Mouse (Mus musculus) adrenal gland, postnatal 0 days (tissue): ENCODE measurements around the gene Mrpl24. TPM values are rescaled to one million over a fixed set of nuclear protein-coding genes. Genes with fewer than 3 reads are reported as not detected.

Experiments
- polyA plus RNA-seq: library from polyadenylated mRNA; unstranded; fragments of >200 nt; fragmentation: Nextera tagmentation; extraction: Ambion mirVana; gene quantifications from 2 replicates; pipeline ENCODE4 v1.2.1, GENCODE M21; 2015

Gene Mrpl24
- 101 and 121 TPM in 2 replicates for polyA plus RNA-seq

GRCm38 (mm10) chr3:87919336-87920108 lies at the start of gene Mrpl24:
Mrpl24 (plus strand) TSS chr3:87919506.

GRCm38 (mm10) chr3:87885281-87886003 lies 33.9 kb upstream of the Mrpl24 start, which contains the start of gene Prcc:
Prcc (minus strand) TSS chr3:87885608.

DNA sequence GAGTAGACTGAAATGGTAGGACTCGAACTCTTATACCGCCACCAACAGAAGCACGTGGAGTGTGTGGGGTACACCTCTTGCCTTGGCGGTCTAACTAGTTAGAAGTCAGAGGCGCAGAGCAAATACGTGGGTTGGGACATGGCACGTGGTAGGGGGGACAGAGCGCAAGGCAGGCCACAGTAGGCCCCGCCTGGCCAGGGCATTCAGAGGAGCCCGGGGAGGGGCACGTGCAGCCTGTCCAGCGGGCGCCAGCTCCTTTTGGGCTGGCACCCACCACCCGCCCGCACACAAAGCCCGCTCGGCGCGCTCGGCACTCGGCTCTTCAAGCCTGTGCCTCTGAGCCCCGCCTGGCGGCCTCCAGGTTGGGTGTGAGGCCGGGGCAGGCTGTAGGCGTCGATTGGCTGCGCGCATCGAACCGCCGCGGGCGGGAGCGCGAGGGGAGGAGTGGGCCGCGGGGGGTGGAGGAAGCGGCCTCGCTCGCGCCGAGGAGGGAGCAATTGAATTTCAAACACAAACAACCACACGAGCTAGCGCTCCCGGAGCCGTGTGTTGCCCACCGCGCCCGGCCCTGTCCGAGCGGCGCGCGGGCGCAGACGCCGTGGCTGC lies 13.3 kb upstream of the Mrpl24 start, which contains the start of gene Hdgf:
Hdgf (plus strand) TSS at position 442 of the 606 bp plus-strand sequence.

GRCm38 (mm10) chr3:87930078-87930795 lies 10.9 kb downstream of the Mrpl24 start, which contains the start of the genes Isg20l2 and Rrnad1:
Isg20l2 (plus strand) TSS chr3:87930314.
Rrnad1 (minus strand) TSS chr3:87930717.

GRCm38 (mm10) chr3:87948378-87949265 lies 29.3 kb downstream of the Mrpl24 start, which contains the start of gene Crabp2:
Crabp2 (plus strand) TSS chr3:87948666.

GRCm38 (mm10) chr3:87970939-87971488 lies 51.7 kb downstream of the Mrpl24 start, which contains the start of gene Nes:
Nes (plus strand) TSS chr3:87971078.

Other genes starting within 250 kb of the Mrpl24 start
- gene Lrrc71, start 170.9 kb upstream of the Mrpl24 start, polyA plus RNA-seq = 0.28 and 0.58 TPM in 2 replicates
- 29.0 and 133 TPM in 2 replicates for gene Ntrk1, start 124.3 kb upstream of the Mrpl24 start, polyA plus RNA-seq
- 0.87 and 3.3 TPM in 2 replicates for gene Insrr, start 122.6 kb upstream of the Mrpl24 start, polyA plus RNA-seq
- gene Pear1, start 95.2 kb upstream of the Mrpl24 start, polyA plus RNA-seq = 17.6 and 20.3 TPM in 2 replicates
- gene Sh2d2a, start 72.8 kb upstream of the Mrpl24 start, polyA plus RNA-seq = 0.21 TPM in 1 of 2 replicates, not detected in the other
- gene Prcc, start 33.9 kb upstream of the Mrpl24 start, polyA plus RNA-seq = 12.9 and 13.1 TPM in 2 replicates
- 129 and 149 TPM in 2 replicates for gene Hdgf, start 13.2 kb upstream of the Mrpl24 start, polyA plus RNA-seq
- gene Isg20l2, start 10.8 kb downstream of the Mrpl24 start, polyA plus RNA-seq = 17.3 and 22.7 TPM in 2 replicates
- 9.1 and 14.5 TPM in 2 replicates for gene Rrnad1, start 11.2 kb downstream of the Mrpl24 start, polyA plus RNA-seq
- gene Crabp2, start 29.2 kb downstream of the Mrpl24 start, polyA plus RNA-seq = 6.4 and 11.8 TPM in 2 replicates
- gene Nes, start 51.6 kb downstream of the Mrpl24 start, polyA plus RNA-seq = 6.7 and 8.3 TPM in 2 replicates
- 5.2 and 9.7 TPM in 2 replicates for gene Bcan, start 80.7 kb downstream of the Mrpl24 start, polyA plus RNA-seq
- 0.11 TPM in 1 of 2 replicates, not detected in the other for gene Hapln2, start 108.1 kb downstream of the Mrpl24 start, polyA plus RNA-seq
- gene Gpatch4, start 123.6 kb downstream of the Mrpl24 start, polyA plus RNA-seq = 15.4 and 16.1 TPM in 2 replicates
- gene Naxe, start 139.0 kb downstream of the Mrpl24 start, polyA plus RNA-seq = 197 and 241 TPM in 2 replicates
- gene Ttc24, start 158.8 kb downstream of the Mrpl24 start, polyA plus RNA-seq = not detected in 2 replicates
- gene Iqgap3, start 162.5 kb downstream of the Mrpl24 start, polyA plus RNA-seq = 3.7 and 3.8 TPM in 2 replicates
- gene Mef2d, start 222.9 kb downstream of the Mrpl24 start, polyA plus RNA-seq = 16.6 and 22.4 TPM in 2 replicates